Mouse (Mus musculus): ENCODE measurements around the gene Tcf7l2.

Tcf7l2 gene

DNA sequence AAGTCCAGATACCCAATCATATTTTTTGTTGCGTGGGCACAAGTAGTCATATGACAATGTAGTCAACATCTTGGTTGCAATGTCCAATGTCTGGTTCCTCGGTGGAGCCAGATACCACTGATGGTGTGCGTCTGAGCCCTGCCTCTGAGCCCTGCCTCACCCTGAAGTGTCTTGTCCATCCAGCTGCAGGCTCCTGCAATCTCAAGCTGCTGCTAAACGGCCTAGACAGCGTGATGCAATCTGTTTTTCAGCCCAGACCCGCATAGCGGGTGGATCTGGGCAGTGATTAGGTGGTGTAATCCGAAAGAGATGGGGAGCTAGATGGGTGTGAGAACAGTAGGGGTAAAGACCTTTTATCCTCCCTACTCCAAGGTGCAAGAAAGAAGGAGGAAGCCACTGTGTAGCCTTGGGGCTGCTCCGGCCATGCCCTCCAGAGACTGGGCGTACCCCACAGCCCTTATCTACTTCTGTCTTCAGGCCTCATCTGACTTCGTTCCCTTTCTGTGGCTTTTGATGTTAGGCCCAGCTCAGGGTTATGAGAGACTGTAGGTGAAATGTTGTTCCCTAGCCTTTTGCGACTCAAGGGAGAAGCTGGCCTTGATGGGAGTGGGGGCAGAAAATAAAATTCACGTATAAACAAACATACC, 86.1 kb downstream of the Tcf7l2 start:
- no peak for DNase-seq (ENCODE audit: extremely low spot score, low spot score)

DNA sequence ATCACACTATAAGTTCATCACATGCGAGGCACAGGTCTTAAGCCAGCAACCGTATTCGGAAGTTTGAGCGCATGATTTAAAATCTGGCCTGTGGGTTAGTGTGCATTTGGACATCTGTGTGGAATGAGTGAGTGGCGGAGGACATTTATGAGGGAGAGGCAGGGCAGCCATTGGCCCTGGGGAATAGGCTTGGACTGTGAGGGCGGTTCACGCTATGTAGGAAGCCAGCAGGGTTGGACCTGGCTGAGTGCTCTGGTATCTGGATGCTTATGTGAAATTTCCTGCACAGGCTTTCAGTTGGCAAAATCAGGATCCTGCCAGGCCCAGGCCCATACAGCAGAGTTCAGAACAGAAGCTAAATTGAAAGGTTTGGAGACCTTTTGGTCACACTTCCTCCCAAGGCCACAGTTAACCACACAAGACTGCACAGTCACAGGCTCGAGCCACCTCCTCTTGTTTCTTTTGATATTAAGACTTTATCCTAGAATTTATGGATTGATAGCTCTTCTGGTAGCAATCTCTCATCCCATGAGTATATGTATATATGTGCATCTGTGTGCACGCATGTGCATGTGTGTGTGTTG, 89.4 kb downstream of the Tcf7l2 start:
- DNase-seq (ENCODE audit: extremely low spot score, low spot score), result no peak

DNA sequence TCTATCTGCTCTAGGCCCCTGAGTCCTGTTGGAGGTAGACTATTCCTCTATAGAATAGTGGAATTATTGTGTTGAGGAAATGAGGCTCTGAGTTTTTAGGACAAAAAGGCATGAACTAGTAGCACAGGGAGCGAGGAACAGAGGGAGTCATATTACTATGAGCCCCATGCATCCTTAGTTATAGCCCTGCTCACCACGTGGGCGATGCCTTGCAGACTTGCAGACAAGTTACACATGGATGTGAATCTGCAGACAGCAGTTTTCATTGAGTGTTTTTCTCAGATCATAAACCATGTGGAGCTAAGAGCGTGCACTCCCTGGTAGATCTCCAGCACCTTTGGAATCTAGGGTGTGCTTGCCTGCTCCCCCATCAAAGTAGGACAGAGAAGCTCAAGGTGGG, 90.5 kb downstream of the Tcf7l2 start:
- DNase-seq (ENCODE audit: extremely low spot score, low spot score), result no peak

DNA sequence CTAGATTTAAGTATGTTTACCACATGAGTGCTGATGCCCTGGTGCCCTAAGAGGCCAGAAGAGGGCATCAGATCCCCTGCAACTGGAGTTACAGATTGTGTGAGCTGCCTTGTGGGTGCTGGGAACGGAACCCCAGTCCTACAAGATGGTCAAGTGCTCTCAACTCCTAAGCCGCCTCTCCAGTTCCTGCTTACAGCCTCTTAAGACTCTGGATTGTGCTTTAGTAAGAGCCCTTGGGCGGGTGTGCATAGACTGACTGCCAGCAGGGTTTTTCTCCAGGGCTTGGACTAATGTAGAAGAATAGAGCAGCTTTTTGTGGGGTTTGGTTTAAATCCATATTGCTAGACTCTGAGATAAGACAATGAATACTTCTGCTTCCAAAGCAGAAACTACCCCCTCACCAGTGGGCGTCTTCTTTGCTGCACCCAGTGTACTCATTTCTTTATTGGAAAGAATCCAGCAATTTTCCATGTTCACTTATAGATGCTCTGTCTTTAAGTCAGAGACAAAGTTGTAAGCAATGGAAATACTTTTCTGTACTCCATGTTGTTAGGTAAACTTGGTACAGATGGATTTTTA, 92.3 kb downstream of the Tcf7l2 start:
- DNase-seq (ENCODE audit: extremely low spot score, low spot score), result no peak

DNA sequence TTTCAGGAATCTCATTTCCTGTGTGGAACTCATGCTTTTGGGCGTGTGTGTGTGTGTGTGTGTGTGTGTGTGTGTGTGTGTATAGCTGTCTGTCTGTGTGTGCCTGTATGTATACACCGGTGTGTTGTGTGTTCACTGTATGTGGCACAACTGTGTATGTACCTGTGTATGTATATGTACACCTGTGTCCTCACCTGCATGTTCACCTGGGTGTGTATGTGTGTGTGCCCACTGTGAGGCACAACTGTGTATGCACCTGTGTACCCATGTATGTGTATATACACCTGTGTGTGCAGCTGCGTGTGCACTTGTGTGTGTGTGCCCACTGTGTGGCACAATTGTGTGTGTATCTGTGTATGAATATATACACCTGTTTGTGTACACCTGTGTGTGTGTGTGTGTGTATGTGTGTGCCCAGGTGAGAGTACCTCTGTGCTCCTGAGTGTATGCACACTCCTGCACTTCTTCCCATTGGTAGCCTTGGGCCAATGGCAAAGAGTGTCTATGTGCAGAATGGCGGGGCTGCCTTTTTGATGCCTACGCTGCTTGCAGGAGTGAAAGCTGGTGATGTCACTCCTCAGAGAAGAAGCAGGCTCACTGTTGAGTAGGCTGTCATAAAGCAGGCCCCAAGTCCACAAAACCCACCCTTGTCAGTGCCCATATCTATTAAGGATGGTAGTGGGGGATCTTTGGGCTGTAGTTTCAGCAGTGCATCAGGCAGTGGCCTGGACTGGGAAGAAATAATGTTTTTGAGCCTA, 95.5 kb downstream of the Tcf7l2 start:
- no peak for DNase-seq (ENCODE audit: extremely low spot score, low spot score)

DNA sequence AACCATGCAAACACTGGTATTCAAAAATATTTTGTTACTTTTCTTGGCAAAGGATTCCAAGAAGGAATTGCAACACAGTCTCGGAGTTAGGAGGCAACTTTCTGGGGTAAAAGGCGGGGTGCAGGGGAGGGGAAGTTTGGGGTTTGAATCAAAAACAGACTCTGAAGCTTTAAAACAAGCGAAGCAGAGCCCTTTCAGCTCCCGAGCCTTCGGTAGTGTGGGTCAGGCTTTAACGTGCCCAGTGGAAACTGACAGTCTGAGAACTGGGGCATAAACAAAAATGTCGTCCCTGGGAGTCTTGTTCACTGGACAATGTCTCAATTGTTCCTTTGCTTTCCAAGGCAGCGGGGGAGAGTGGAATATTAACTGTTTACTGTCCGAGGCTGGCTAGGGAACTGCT, 96.3 kb downstream of the Tcf7l2 start:
- DNase-seq (ENCODE audit: extremely low spot score, low spot score), result peak; percentile 38

DNA sequence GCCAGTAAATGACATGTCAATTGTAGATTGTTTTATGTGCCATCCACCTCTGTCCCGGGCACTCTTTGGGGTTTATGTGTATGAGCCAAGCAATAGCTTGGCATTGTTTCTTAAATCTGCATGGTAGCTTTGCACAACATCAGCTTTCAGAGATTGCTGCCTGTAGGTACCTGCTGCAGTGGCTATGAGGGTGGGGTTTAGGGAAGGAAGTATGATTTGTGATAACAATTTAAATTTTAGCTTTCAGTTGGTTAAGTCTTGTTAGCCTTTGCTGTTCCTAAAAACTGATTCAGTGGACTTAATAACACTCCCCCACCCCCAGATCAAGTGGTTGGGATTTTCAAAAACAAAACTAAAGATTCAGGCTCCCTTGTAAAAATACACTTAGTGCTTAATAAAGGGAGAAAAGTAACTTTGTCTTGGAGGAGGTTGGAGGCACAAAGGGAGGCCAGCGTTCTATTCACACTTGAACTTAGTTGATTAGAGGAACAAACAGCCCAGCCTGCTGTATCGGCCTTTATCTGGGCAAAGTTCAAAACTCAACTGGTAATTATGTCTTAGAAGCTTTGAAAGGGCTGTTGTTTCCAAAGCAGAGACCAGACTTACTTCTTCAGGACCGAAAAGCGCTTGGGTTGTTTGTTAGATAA, 96.9 kb downstream of the Tcf7l2 start:
- no peak for DNase-seq (ENCODE audit: extremely low spot score, low spot score)

DNA sequence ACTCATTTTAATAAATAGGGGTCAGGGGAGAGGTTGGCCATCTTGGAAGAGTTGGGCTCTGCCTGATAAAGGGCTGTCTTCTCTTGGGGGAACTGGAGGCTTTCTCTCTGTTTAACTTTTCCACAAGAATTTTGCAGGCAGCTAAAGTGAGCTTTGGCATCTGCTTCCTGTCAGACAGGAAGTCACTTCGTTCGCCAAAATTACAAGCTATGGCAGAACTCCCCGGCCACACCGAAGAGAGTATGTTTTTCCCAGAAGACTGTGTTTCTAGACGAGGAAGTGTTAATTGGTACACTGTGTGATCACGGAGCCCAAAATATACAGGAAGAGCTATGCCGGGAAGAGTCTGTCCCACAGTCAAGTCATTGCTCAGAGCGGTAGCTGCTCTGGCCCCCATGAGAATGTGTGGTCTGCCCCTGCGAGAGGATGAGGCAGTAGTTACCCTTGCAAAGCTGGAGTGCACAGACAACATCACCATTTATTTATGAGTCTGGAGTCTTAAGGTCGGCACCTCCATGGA, 97.5 kb downstream of the Tcf7l2 start:
- no peak for DNase-seq (ENCODE audit: extremely low spot score, low spot score)

DNA sequence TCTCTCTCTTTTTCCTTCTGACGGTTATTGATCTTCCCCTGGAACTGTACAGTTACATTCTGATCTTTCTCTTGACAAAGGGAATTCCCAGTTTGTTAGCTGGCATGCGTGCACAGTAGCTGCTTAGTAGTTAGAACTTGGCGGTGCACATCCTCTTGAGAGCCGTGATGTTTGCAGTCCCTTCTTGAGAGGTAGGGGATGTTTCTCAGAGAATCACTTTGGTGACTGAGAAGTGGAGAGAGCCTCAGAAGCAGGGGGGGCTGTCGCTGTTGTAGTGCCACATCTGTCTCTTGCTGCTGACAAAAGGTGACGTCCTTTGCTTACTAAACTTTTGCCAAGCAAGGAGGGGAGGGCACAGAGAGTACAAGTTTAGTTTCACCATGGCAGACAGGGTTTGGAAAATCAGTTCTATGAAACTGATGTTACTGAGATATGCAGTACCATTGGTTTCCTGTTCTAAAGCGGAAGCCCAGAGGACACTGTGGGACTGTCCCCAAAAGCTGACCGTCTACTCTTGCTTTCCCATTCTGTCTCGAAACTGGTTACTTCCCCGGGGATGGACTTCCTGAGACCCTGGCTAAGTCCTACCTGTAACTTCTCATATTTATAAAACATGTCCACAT, 99.0 kb downstream of the Tcf7l2 start:
- DNase-seq (ENCODE audit: extremely low spot score, low spot score), result no peak

DNA sequence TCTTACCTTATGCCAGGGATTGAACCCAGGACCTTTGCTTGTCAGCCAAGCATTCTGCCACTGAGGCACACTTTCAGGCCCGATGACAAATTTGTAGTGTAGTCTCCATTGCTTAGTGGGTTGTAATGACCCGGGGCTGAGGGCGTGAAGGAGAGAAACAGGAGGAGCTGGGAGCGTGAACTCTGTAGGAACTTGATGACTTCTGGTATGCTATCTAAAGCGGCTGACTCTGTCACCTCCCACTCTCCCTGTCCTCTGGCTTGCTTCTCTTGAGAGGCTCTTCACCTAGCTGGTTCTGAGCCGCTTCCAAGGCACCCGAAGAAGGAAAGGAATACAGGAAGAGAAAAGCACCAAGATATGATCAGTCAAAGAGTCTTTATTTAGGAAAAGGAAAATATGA, 100.4 kb downstream of the Tcf7l2 start:
- no peak for DNase-seq (ENCODE audit: extremely low spot score, low spot score)

DNA sequence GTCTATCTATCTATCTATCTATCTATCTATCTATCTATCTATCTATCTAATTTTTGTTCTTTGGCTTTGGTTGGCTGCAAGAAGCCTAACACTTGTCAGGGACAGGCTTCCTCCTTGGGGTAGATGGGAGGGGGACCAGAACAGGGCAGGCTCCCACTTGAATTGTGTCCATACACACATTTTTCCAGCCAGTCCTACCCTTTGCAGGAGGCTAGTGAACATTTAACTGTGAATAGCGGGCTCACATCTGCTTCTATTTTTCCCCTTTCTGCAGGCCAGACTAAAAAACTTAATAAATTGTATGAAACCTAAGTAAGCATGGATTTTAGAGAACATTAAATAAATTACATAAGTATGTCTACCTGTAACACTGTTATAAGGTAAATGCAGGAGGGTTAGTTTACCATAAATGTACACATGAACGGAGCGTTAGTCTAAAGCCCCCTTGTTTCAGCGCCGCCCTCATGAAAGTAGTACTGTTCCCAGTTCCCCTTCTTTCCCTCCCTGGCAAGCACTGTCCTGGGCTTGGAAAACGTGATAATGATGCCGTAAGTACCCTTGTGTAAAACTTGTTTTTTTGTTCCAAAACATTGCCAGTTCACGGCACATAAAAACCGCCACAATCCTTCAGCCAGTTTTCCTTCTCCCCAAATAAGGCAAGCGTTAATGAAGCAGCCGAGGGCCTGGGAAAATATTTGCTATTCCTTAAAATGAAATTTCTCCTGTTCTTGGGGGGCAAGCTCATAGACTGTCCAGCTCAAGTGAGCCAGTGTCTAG, 101.7 kb downstream of the Tcf7l2 start:
- DNase-seq (ENCODE audit: extremely low spot score, low spot score), result no peak

DNA sequence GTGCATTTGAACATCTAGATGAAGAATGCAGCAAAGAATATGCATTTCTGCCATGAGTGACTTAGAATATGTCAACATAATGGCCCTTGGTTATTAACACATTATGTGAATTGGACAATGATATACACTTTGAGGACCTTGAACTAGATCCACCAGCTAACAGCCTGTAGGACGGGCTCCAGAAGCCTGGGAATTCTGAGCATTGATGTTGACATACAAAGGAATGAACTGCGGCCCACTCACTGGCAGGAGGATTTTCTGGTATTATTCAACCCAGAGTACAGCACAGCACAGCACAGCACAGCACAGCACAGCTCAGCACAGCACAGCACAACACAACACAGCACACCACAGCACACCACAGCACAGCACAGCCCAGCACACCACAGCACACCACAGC, 104.1 kb downstream of the Tcf7l2 start:
- no peak for DNase-seq (ENCODE audit: extremely low spot score, low spot score)

DNA sequence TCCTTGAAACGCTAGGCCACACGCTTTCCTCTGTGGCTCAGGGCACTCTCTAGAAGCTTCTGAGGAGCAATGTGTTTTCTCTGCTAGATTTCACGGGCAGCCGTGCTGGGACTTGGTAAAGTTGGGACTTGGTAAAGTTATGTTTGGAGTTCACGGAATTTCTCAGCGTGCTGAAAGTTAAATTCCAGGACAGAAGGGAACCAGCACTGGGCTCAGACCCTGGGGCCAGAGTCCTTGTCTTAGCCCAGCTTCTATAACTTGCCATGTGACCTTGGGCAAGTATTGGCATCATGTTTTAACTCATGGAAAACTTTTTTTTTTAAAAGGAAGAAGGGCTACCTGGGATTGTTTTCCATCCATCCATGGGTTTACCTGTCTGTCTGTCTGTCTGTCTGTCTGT, 104.6 kb downstream of the Tcf7l2 start:
- DNase-seq (ENCODE audit: extremely low spot score, low spot score), result no peak

DNA sequence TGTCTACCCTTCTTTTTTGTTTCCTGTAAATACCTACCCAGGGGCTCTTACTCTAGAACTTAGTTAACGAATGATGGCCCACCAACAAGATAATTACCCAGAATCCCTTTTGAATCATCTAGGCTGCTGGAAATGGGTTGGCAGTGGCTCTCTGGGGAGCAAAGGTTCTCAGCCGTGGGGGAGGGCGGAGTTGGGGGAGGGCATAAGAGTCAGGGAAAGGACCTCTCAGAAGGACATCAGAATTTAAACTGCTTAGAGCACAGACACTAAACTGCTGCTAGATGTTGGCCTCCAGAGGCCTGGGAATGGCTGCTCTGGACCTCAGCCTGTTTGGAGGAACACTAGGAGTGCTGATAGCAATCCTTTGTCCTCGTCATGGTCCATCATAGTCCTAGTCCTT, 105.4 kb downstream of the Tcf7l2 start:
- no peak for DNase-seq (ENCODE audit: extremely low spot score, low spot score)

DNA sequence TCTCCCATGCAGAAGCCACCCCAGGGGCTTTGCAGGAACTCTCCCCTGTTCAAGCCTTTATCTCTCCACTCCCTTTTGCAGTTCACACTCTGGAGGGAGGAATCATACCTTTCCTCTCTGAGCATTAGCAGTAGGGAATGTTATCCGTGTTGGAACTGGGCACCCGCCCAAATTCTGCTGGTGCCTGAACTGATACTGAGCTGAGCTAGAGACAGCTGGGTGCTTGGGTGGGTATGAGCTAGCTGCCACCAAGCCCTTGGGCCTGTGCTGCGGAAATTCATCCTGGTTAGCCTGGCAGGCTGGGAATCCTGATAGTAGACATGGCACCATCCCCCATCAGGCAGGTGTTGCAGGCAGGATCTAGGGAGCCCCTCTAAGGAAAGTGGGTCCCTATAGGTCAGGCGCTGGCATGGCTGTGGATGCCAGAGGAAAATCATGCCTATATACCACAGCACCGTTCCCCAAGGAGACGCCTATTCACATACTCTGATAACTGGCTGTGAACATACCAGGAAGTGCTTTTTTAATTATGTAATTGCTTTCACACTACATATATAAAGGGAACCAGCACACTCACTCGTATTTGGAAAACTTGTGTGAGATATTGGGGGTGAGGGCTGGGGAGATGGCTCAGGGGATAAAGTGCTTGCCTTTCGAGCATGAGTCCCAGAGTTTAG, 108.9 kb downstream of the Tcf7l2 start:
- no peak for DNase-seq (ENCODE audit: extremely low spot score, low spot score)

DNA sequence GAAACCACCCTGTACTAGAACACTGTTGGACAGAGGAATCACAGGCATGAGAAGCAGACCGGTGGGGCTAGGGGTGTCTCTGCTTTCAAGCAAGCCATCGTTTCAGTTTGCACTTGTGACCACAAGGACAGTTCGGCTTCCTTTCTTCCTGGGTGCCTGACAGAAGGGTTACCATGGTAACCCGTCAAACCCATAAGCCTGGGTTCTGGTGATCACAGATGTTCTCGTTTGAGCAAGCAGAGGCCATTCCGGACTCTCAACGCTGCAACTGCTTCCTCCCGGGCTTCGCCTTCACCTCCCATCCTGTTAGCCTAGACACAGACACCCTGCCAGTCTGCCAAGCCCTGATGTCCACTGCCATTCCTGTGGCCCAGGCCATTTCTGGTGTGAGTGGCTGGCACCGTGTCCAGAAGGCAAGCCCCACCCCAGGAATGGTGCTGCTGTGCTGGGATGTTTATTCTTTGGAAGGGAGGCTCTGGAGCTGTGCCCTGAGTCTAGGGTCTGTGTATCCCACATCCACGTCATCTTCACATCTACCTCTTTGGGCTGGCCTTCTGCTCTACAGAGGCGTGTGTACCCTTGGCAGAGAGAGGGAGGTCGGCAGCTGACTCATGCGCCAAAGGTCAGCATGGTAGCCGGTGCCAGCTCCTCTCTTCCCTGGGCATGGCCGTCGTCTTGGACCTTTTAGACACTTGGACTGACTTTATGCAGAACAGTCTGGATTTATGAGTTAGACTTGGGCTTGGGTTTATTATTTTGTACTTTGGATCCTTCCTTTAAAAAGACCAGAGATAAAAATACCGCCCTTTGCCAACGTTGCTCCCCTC, 110.1 kb downstream of the Tcf7l2 start:
- no peak for DNase-seq (ENCODE audit: extremely low spot score, low spot score)

DNA sequence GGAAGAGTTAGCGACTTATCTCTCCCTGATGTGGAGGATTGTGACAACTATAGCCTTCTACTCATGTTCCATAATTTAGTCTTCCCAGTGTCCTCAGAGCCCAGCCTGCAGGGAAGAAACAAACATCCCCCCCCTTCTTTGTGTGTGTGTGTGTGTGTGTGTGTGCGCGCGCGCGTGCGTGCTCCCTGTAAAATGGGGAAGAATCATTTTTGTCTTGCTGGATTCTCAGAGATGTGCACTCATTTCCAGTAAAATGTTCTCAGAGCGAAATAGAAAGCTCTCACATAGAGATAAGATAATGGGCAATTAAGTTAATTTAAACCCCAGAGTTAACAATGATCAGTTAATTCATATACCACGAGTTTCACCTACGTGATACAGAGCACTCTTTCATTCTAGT, 112.8 kb downstream of the Tcf7l2 start:
- DNase-seq (ENCODE audit: extremely low spot score, low spot score), result no peak

DNA sequence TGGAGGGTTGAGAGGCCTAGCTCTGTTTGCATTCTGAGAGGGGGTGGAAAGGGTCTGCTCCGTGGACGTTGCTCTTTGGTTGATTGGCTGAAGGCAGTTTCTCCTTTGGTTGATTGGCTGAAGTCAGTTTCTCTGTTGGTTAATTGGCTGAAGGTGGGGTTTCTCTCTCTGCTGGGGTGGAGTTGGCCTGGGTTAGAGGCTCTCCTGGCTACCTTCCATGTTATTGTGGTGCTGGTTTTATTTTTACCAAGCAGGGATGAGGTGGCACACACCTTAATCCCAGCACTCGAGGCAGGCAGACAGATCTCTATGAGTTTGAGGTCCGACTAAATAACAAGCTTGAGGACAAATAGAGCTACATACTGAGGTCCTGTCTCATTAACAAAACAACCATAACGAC, 114.0 kb downstream of the Tcf7l2 start:
- DNase-seq (ENCODE audit: extremely low spot score, low spot score), result no peak

DNA sequence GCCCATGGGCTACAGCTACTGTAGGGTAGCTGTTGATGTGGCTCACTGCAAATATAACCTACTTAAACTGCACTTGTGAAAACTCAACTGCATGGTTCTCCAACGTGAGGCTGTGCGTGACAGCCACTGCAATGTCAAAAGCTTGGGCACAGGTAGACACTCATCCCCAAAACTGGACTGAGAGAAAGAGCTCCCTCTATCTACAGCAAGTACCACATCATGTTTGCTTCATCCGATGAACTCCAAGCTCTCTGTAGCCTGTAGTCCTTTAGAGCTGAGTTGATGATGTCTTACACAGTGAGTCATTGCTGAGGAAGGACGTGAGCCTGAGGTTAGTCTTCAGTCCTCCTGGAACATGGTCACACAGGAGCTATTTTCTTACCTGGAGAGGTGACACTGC, 115.7 kb downstream of the Tcf7l2 start:
- no peak for DNase-seq (ENCODE audit: extremely low spot score, low spot score)

All from neural tube, embryonic 10.5 days (tissue).